Mouse (Mus musculus): ENCODE measurements around the gene Kcnj15. TPM values are rescaled to one million over a fixed set of nuclear protein-coding genes. Genes with fewer than 3 reads are reported as not detected.

The Kcnj15 gene
- polyA plus RNA-seq, 1 experiment, result 0.60 TPM

GRCm38 (mm10) chr16:95240688-95241087 is 16.7 kb upstream of the Kcnj15 start:
- WGBS, result 61% methylated on average over 5 of the region's 5 CpGs
- Histone ChIP-seq H3K4me3 (replicated peaks; ENCODE audit: control insufficient read depth, low read depth, low read length) (no peak overlapping the region), H3K4me1 (ENCODE audit: control insufficient read depth, insufficient read depth, low read length) (no peaks in the 10 kb centered on the region; the same call in 1 of the 2 replicates), H3K27ac (ENCODE audit: control insufficient read depth, insufficient read depth, low read depth, low read length, poor library complexity) (no peak overlapping the region)
- TF ChIP-seq CTCF (IDR thresholded peaks at IDR 0.05; ENCODE audit: control insufficient read depth, insufficient read depth, low read length), result no peak
- TF ChIP-seq POLR2A (IDR thresholded peaks at IDR 0.05; ENCODE audit: borderline replicate concordance, control insufficient read depth, low read depth, low read length), result no peak

GRCm38 (mm10) chr16:95241581-95241980 is 15.8 kb upstream of the Kcnj15 start:
- no peak overlapping the region for H3K4me3 ChIP-seq (replicated peaks; ENCODE audit: control insufficient read depth, low read depth, low read length)
- WGBS, result 27% methylated on average over 4 of the region's 4 CpGs
- TF ChIP-seq POLR2A (IDR thresholded peaks at IDR 0.05; ENCODE audit: borderline replicate concordance, control insufficient read depth, low read depth, low read length) (no peak), CTCF (IDR thresholded peaks at IDR 0.05; ENCODE audit: control insufficient read depth, insufficient read depth, low read length) (no peak)
- no peaks in the 10 kb centered on the region; the same call in 1 of the 2 replicates for H3K4me1 ChIP-seq (ENCODE audit: control insufficient read depth, insufficient read depth, low read length)
- H3K27ac ChIP-seq (ENCODE audit: control insufficient read depth, insufficient read depth, low read depth, low read length, poor library complexity), result no peak overlapping the region

GRCm38 (mm10) chr16:95242114-95242513 is 15.2 kb upstream of the Kcnj15 start:
- no peak for TF ChIP-seq POLR2A (IDR thresholded peaks at IDR 0.05; ENCODE audit: borderline replicate concordance, control insufficient read depth, low read depth, low read length)
- TF ChIP-seq CTCF (IDR thresholded peaks at IDR 0.05; ENCODE audit: control insufficient read depth, insufficient read depth, low read length), result no peak
- Histone ChIP-seq H3K4me1 (ENCODE audit: control insufficient read depth, insufficient read depth, low read length) (no peaks in the 10 kb centered on the region; the same call in 1 of the 2 replicates), H3K4me3 (replicated peaks; ENCODE audit: control insufficient read depth, low read depth, low read length) (no peak overlapping the region), H3K27ac (ENCODE audit: control insufficient read depth, insufficient read depth, low read depth, low read length, poor library complexity) (no peak overlapping the region)
- WGBS, result 39% methylated on average over 4 of the region's 4 CpGs

GRCm38 (mm10) chr16:95243401-95243800 is 14.0 kb upstream of the Kcnj15 start:
- Histone ChIP-seq H3K4me1 (ENCODE audit: control insufficient read depth, insufficient read depth, low read length) (no peaks in the 10 kb centered on the region; the same call in 1 of the 2 replicates), H3K4me3 (replicated peaks; ENCODE audit: control insufficient read depth, low read depth, low read length) (no peak overlapping the region), H3K27ac (ENCODE audit: control insufficient read depth, insufficient read depth, low read depth, low read length, poor library complexity) (no peak overlapping the region)
- TF ChIP-seq POLR2A (IDR thresholded peaks at IDR 0.05; ENCODE audit: borderline replicate concordance, control insufficient read depth, low read depth, low read length) (no peak), CTCF (IDR thresholded peaks at IDR 0.05; ENCODE audit: control insufficient read depth, insufficient read depth, low read length) (no peak)
- 79% methylated on average over 1 of the region's 1 CpGs for WGBS

- H3K4me3 ChIP-seq (replicated peaks; ENCODE audit: control insufficient read depth, low read depth, low read length), result no peak overlapping the region
- TF ChIP-seq POLR2A (IDR thresholded peaks at IDR 0.05; ENCODE audit: borderline replicate concordance, control insufficient read depth, low read depth, low read length) (no peak), CTCF (IDR thresholded peaks at IDR 0.05; ENCODE audit: control insufficient read depth, insufficient read depth, low read length) (no peak)
- no peak overlapping the region for H3K27ac ChIP-seq (ENCODE audit: control insufficient read depth, insufficient read depth, low read depth, low read length, poor library complexity)
- WGBS, result 65% methylated on average over 12 of the region's 12 CpGs
- no peaks in the 10 kb centered on the region; the same call in 1 of the 2 replicates for H3K4me1 ChIP-seq (ENCODE audit: control insufficient read depth, insufficient read depth, low read length)
Observed at GRCm38 (mm10) chr16:95244626-95245303, 12.6 kb upstream of the Kcnj15 start.

GRCm38 (mm10) chr16:95245499-95245898 is 11.9 kb upstream of the Kcnj15 start:
- TF ChIP-seq POLR2A (IDR thresholded peaks at IDR 0.05; ENCODE audit: borderline replicate concordance, control insufficient read depth, low read depth, low read length) (no peak), CTCF (IDR thresholded peaks at IDR 0.05; ENCODE audit: control insufficient read depth, insufficient read depth, low read length) (no peak)
- no peak overlapping the region for H3K27ac ChIP-seq (ENCODE audit: control insufficient read depth, insufficient read depth, low read depth, low read length, poor library complexity)
- 46% methylated on average over 3 of the region's 3 CpGs for WGBS
- no peak overlapping the region for H3K4me3 ChIP-seq (replicated peaks; ENCODE audit: control insufficient read depth, low read depth, low read length)
- H3K4me1 ChIP-seq (ENCODE audit: control insufficient read depth, insufficient read depth, low read length), result no peaks in the 10 kb centered on the region

- no peak for TF ChIP-seq CTCF (IDR thresholded peaks at IDR 0.05; ENCODE audit: control insufficient read depth, insufficient read depth, low read length)
- TF ChIP-seq POLR2A (IDR thresholded peaks at IDR 0.05; ENCODE audit: borderline replicate concordance, control insufficient read depth, low read depth, low read length), result no peak
- Histone ChIP-seq H3K4me3 (replicated peaks; ENCODE audit: control insufficient read depth, low read depth, low read length) (no peak overlapping the region), H3K27ac (ENCODE audit: control insufficient read depth, insufficient read depth, low read depth, low read length, poor library complexity) (no peak overlapping the region), H3K4me1 (ENCODE audit: control insufficient read depth, insufficient read depth, low read length) (no peaks in the 10 kb centered on the region)
- WGBS, result 83% methylated on average over 5 of the region's 5 CpGs
Observed at GRCm38 (mm10) chr16:95248646-95249045, 8.7 kb upstream of the Kcnj15 start.

- TF ChIP-seq POLR2A (IDR thresholded peaks at IDR 0.05; ENCODE audit: borderline replicate concordance, control insufficient read depth, low read depth, low read length) (no peak), CTCF (IDR thresholded peaks at IDR 0.05; ENCODE audit: control insufficient read depth, insufficient read depth, low read length) (no peak)
- 77% methylated on average over 2 of the region's 2 CpGs for WGBS
- no peaks in the 10 kb centered on the region for H3K4me1 ChIP-seq (ENCODE audit: control insufficient read depth, insufficient read depth, low read length)
- H3K27ac ChIP-seq (ENCODE audit: control insufficient read depth, insufficient read depth, low read depth, low read length, poor library complexity), result no peak overlapping the region
- H3K4me3 ChIP-seq (replicated peaks; ENCODE audit: control insufficient read depth, low read depth, low read length), result no peak overlapping the region
Observed at GRCm38 (mm10) chr16:95256648-95257047, 710 bp upstream of the Kcnj15 start.

All from bone marrow, adult 2 months (tissue).